Mouse (Mus musculus): ENCODE measurements around the gene Fam89b.
A peak's percentile ranks its signal among the peaks of the same experiment; 100 is the strongest.

Gene Fam89b

GRCm38 (mm10) chr19:5739446-5739845, 10.0 kb upstream of the Fam89b start:
- no peak for DNase-seq (ENCODE audit: low read depth)

GRCm38 (mm10) chr19:5734325-5734724, 4.9 kb upstream of the Fam89b start:
- DNase-seq (ENCODE audit: low read depth): no peak

- peak; percentile 89 for DNase-seq (ENCODE audit: low read depth)
These were observed 2.0 kb upstream of the Fam89b start for GRCm38 (mm10) chr19:5731264-5731978.

- no peak for DNase-seq (ENCODE audit: low read depth)
These were observed 1.1 kb upstream of the Fam89b start for GRCm38 (mm10) chr19:5730314-5731186.

GRCm38 (mm10) chr19:5728631-5729443, 616 bp downstream of the Fam89b start:
- DNase-seq (ENCODE audit: low read depth): no peak

- DNase-seq (ENCODE audit: low read depth): peak; percentile 84
These were observed 1.8 kb downstream of the Fam89b start for GRCm38 (mm10) chr19:5727701-5728100.

- DNase-seq (ENCODE audit: low read depth): peak; percentile 88
These were observed 2.4 kb downstream of the Fam89b start for GRCm38 (mm10) chr19:5726961-5727578.

- DNase-seq (ENCODE audit: low read depth): no peak
These were observed 3.5 kb downstream of the Fam89b start, which contains the start of gene Ehbp1l1 for GRCm38 (mm10) chr19:5725767-5726515. Gene Ehbp1l1 (minus strand): TSS chr19:5726317.

GRCm38 (mm10) chr19:5725029-5725707, 4.3 kb downstream of the Fam89b start:
- no peak for DNase-seq (ENCODE audit: low read depth)

GRCm38 (mm10) chr19:5724549-5724941, 4.9 kb downstream of the Fam89b start:
- no peak for DNase-seq (ENCODE audit: low read depth)

GRCm38 (mm10) chr19:5723934-5724548, 5.4 kb downstream of the Fam89b start:
- DNase-seq (ENCODE audit: low read depth): no peak

GRCm38 (mm10) chr19:5722848-5723425, 6.5 kb downstream of the Fam89b start:
- DNase-seq (ENCODE audit: low read depth): no peak

- no peak for DNase-seq (ENCODE audit: low read depth)
These were observed 8.2 kb downstream of the Fam89b start for GRCm38 (mm10) chr19:5721233-5721632.

- no peak for DNase-seq (ENCODE audit: low read depth)
These were observed 12.5 kb downstream of the Fam89b start for GRCm38 (mm10) chr19:5716955-5717354.

- DNase-seq (ENCODE audit: low read depth): no peak
These were observed 13.4 kb downstream of the Fam89b start for GRCm38 (mm10) chr19:5715793-5716688.

- DNase-seq (ENCODE audit: low read depth): no peak
These were observed 15.7 kb downstream of the Fam89b start for GRCm38 (mm10) chr19:5713730-5714129.

GRCm38 (mm10) chr19:5713255-5713654, 16.2 kb downstream of the Fam89b start:
- no peak for DNase-seq (ENCODE audit: low read depth)

- no peak for DNase-seq (ENCODE audit: low read depth)
These were observed 17.5 kb downstream of the Fam89b start for GRCm38 (mm10) chr19:5711907-5712460.
